Mouse (Mus musculus): ENCODE data around the gene Gak.

- no peak for TF ChIP-seq CTCF (IDR thresholded peaks at IDR 0.05; ENCODE audit: extremely low read depth, insufficient read depth, low read length)
- TF ChIP-seq POLR2A (IDR thresholded peaks at IDR 0.05; ENCODE audit: extremely low read depth, insufficient read depth, low read length), result no peak
These were observed 58.6 kb downstream of the Gak start for GRCm38 (mm10) chr5:108570991-108571390.
